Mouse (Mus musculus): ENCODE data around the gene Pycr2. TPM values are rescaled to one million over a fixed set of nuclear protein-coding genes. Genes with fewer than 3 reads are reported as not detected.

Pycr2 gene
- polyA plus RNA-seq, 1 experiment from 2014 or later, result 71.7 TPM

GRCm38 (mm10) chr1:180912792-180913191, 8.7 kb downstream of the Pycr2 start:
- H3K36me3 ChIP-seq (ENCODE audit: control insufficient read depth, insufficient read depth, low read length), result no peaks in the 10 kb centered on the region
- H3K4me3 ChIP-seq (ENCODE audit: low read depth, low read length), result no peak overlapping the region
- 90% methylated on average over 5 of the region's 5 CpGs for WGBS
- H3K9ac ChIP-seq (ENCODE audit: low read depth, low read length), result no peak overlapping the region
- H3K4me2 ChIP-seq (ENCODE audit: low read length), result no peak overlapping the region
- H3K4me1 ChIP-seq (ENCODE audit: control insufficient read depth, insufficient read depth, low read length), result no peaks in the 10 kb centered on the region
- no peak for ATAC-seq
- H3K27me3 ChIP-seq (ENCODE audit: control insufficient read depth, insufficient read depth, low read depth, low read length), result no peaks in the 10 kb centered on the region
- no peak overlapping the region for H3K27ac ChIP-seq (ENCODE audit: low read length)
- H3K9me3 ChIP-seq (replicated peaks; ENCODE audit: control insufficient read depth, low read length, poor library complexity, severe bottlenecking), result no peaks in the 10 kb centered on the region

- 64% methylated on average over 4 of the region's 4 CpGs for WGBS
- Histone ChIP-seq H3K27me3 (ENCODE audit: control insufficient read depth, insufficient read depth, low read depth, low read length) (no peaks in the 10 kb centered on the region), H3K9me3 (replicated peaks; ENCODE audit: control insufficient read depth, low read length, poor library complexity, severe bottlenecking) (no peaks in the 10 kb centered on the region), H3K4me2 (ENCODE audit: low read length) (no peak overlapping the region), H3K27ac (ENCODE audit: low read length) (no peak overlapping the region), H3K4me3 (ENCODE audit: low read depth, low read length) (no peak overlapping the region), H3K9ac (ENCODE audit: low read depth, low read length) (no peak overlapping the region), H3K36me3 (ENCODE audit: control insufficient read depth, insufficient read depth, low read length) (no peaks in the 10 kb centered on the region), H3K4me1 (ENCODE audit: control insufficient read depth, insufficient read depth, low read length) (no peaks in the 10 kb centered on the region)
- no peak for ATAC-seq
Observed at GRCm38 (mm10) chr1:180913797-180914196, 9.7 kb downstream of the Pycr2 start.

- H3K4me2 ChIP-seq (ENCODE audit: low read length), result no peak overlapping the region
- H3K4me3 ChIP-seq (ENCODE audit: low read depth, low read length), result no peak overlapping the region
- 89% methylated on average over 11 of the region's 11 CpGs for WGBS
- H3K27ac ChIP-seq (ENCODE audit: low read length), result no peak overlapping the region
- 0 out of 2 replicates have a peak, but pooled peaks cover 2% of the 10 kb centered on the region for H3K4me1 ChIP-seq (ENCODE audit: control insufficient read depth, insufficient read depth, low read length)
- ATAC-seq, result no peak
- H3K9ac ChIP-seq (ENCODE audit: low read depth, low read length), result no peak overlapping the region
- H3K27me3 ChIP-seq (ENCODE audit: control insufficient read depth, insufficient read depth, low read depth, low read length), result no peaks in the 10 kb centered on the region
- H3K9me3 ChIP-seq (replicated peaks; ENCODE audit: control insufficient read depth, low read length, poor library complexity, severe bottlenecking), result no peaks in the 10 kb centered on the region
- H3K36me3 ChIP-seq (ENCODE audit: control insufficient read depth, insufficient read depth, low read length), result no peaks in the 10 kb centered on the region
Observed at GRCm38 (mm10) chr1:180916425-180916824, 12.3 kb downstream of the Pycr2 start.

GRCm38 (mm10) chr1:180917053-180917452, 13.0 kb downstream of the Pycr2 start:
- Histone ChIP-seq H3K27me3 (ENCODE audit: control insufficient read depth, insufficient read depth, low read depth, low read length) (no peaks in the 10 kb centered on the region), H3K4me2 (ENCODE audit: low read length) (no peak overlapping the region), H3K9ac (ENCODE audit: low read depth, low read length) (no peak overlapping the region), H3K4me1 (ENCODE audit: control insufficient read depth, insufficient read depth, low read length) (0 out of 2 replicates have a peak, but pooled peaks cover 2% of the 10 kb centered on the region), H3K27ac (ENCODE audit: low read length) (no peak overlapping the region), H3K9me3 (replicated peaks; ENCODE audit: control insufficient read depth, low read length, poor library complexity, severe bottlenecking) (no peaks in the 10 kb centered on the region), H3K4me3 (ENCODE audit: low read depth, low read length) (no peak overlapping the region), H3K36me3 (ENCODE audit: control insufficient read depth, insufficient read depth, low read length) (no peaks in the 10 kb centered on the region)
- ATAC-seq, result no peak
- 67% methylated on average over 1 of the region's 1 CpGs for WGBS

GRCm38 (mm10) chr1:180919686-180920085, 15.6 kb downstream of the Pycr2 start:
- Histone ChIP-seq H3K36me3 (ENCODE audit: control insufficient read depth, insufficient read depth, low read length) (no peaks in the 10 kb centered on the region), H3K27ac (ENCODE audit: low read length) (no peak overlapping the region), H3K4me1 (ENCODE audit: control insufficient read depth, insufficient read depth, low read length) (0 out of 2 replicates have a peak, but pooled peaks cover 2% of the 10 kb centered on the region), H3K9me3 (replicated peaks; ENCODE audit: control insufficient read depth, low read length, poor library complexity, severe bottlenecking) (no peaks in the 10 kb centered on the region), H3K4me3 (ENCODE audit: low read depth, low read length) (no peak overlapping the region), H3K9ac (ENCODE audit: low read depth, low read length) (no peak overlapping the region), H3K27me3 (ENCODE audit: control insufficient read depth, insufficient read depth, low read depth, low read length) (no peaks in the 10 kb centered on the region), H3K4me2 (ENCODE audit: low read length) (no peak overlapping the region)
- 32% methylated on average over 8 of the region's 8 CpGs for WGBS
- ATAC-seq, result no peak

- no peak for ATAC-seq
- no peak overlapping the region for H3K4me2 ChIP-seq (ENCODE audit: low read length)
Observed at GRCm38 (mm10) chr1:180922273-180923048, 18.4 kb downstream of the Pycr2 start.

GRCm38 (mm10) chr1:180924737-180925136, 20.6 kb downstream of the Pycr2 start:
- Histone ChIP-seq H3K27ac (ENCODE audit: low read length) (no peak overlapping the region), H3K4me1 (ENCODE audit: control insufficient read depth, insufficient read depth, low read length) (no peaks in the 10 kb centered on the region), H3K4me3 (ENCODE audit: low read depth, low read length) (no peak overlapping the region), H3K4me2 (ENCODE audit: low read length) (no peak overlapping the region), H3K27me3 (ENCODE audit: control insufficient read depth, insufficient read depth, low read depth, low read length) (no peaks in the 10 kb centered on the region), H3K9me3 (replicated peaks; ENCODE audit: control insufficient read depth, low read length, poor library complexity, severe bottlenecking) (no peaks in the 10 kb centered on the region), H3K9ac (ENCODE audit: low read depth, low read length) (no peak overlapping the region), H3K36me3 (ENCODE audit: control insufficient read depth, insufficient read depth, low read length) (no peaks in the 10 kb centered on the region)
- ATAC-seq, result no peak
- WGBS, result 40% methylated on average over 2 of the region's 2 CpGs

More at GRCm38 (mm10) chr1:180922273-180923048, 18.4 kb downstream of the Pycr2 start:
- Histone ChIP-seq H3K4me3 (ENCODE audit: low read depth, low read length) (no peak overlapping the region), H3K4me1 (ENCODE audit: control insufficient read depth, insufficient read depth, low read length) (0 out of 2 replicates have a peak, but pooled peaks cover 2% of the 10 kb centered on the region), H3K9ac (ENCODE audit: low read depth, low read length) (no peak overlapping the region), H3K9me3 (replicated peaks; ENCODE audit: control insufficient read depth, low read length, poor library complexity, severe bottlenecking) (no peaks in the 10 kb centered on the region), H3K27ac (ENCODE audit: low read length) (no peak overlapping the region), H3K27me3 (ENCODE audit: control insufficient read depth, insufficient read depth, low read depth, low read length) (no peaks in the 10 kb centered on the region), H3K36me3 (ENCODE audit: control insufficient read depth, insufficient read depth, low read length) (no peaks in the 10 kb centered on the region)
- 81% methylated on average over 6 of the region's 6 CpGs for WGBS

GRCm38 (mm10) chr1:180926286-180926685, 22.2 kb downstream of the Pycr2 start:
- Histone ChIP-seq H3K9ac (ENCODE audit: low read depth, low read length) (no peak overlapping the region), H3K9me3 (replicated peaks; ENCODE audit: control insufficient read depth, low read length, poor library complexity, severe bottlenecking) (no peaks in the 10 kb centered on the region), H3K27ac (ENCODE audit: low read length) (no peak overlapping the region), H3K36me3 (ENCODE audit: control insufficient read depth, insufficient read depth, low read length) (no peaks in the 10 kb centered on the region), H3K27me3 (ENCODE audit: control insufficient read depth, insufficient read depth, low read depth, low read length) (no peaks in the 10 kb centered on the region), H3K4me2 (ENCODE audit: low read length) (no peak overlapping the region), H3K4me1 (ENCODE audit: control insufficient read depth, insufficient read depth, low read length) (no peaks in the 10 kb centered on the region), H3K4me3 (ENCODE audit: low read depth, low read length) (no peak overlapping the region)
- no peak for ATAC-seq
- WGBS, result 78% methylated on average over 4 of the region's 4 CpGs

- Histone ChIP-seq H3K9me3 (replicated peaks; ENCODE audit: control insufficient read depth, low read length, poor library complexity, severe bottlenecking) (no peaks in the 10 kb centered on the region), H3K4me2 (ENCODE audit: low read length) (no peak overlapping the region), H3K9ac (ENCODE audit: low read depth, low read length) (no peak overlapping the region), H3K27ac (ENCODE audit: low read length) (no peak overlapping the region; the same call in 1 of the 2 replicates), H3K4me3 (ENCODE audit: low read depth, low read length) (no peak overlapping the region), H3K4me1 (ENCODE audit: control insufficient read depth, insufficient read depth, low read length) (no peaks in the 10 kb centered on the region), H3K27me3 (ENCODE audit: control insufficient read depth, insufficient read depth, low read depth, low read length) (peaks cover 9% of the 10 kb centered on the region; the same call in 1 of the 2 replicates), H3K36me3 (ENCODE audit: control insufficient read depth, insufficient read depth, low read length) (no peaks in the 10 kb centered on the region)
- WGBS, result 60% methylated on average over 2 of the region's 2 CpGs
- ATAC-seq, result no peak
Observed at GRCm38 (mm10) chr1:180929599-180929998, 25.5 kb downstream of the Pycr2 start.

Data from midbrain, embryonic 16.5 days (tissue).